Mouse (Mus musculus) kidney, embryonic 15.5 days (tissue): ENCODE data around the gene Hic1. TPM values are rescaled to one million over a fixed set of nuclear protein-coding genes. Genes with fewer than 3 reads are reported as not detected.
A peak's percentile ranks its signal among the peaks of the same experiment; 100 is the strongest.

Source experiments
- ATAC-seq: fragments of 200-750 bp; cut with Nextera tagmentation; replicated peaks from 2 replicates; pipeline ENCODE4 v1.8.0; 2017; ENCODE audit warnings: moderate TSS enrichment; ENCODE audit not compliant: low FRiP score
- H3K27ac ChIP-seq: fragments of 300-500 bp; sonication (generic); 2 replicates; pipeline ENCODE4 v1.5.1; 2015; ENCODE audit warnings: mild to moderate bottlenecking, inconsistent platforms
- H3K27me3 ChIP-seq: fragments of 300-500 bp; sonication (generic); 2 replicates; pipeline ENCODE4 v1.6.1; 2015; ENCODE audit warnings: inconsistent platforms
- H3K36me3 ChIP-seq: fragments of 300-500 bp; sonication (generic); 2 replicates; pipeline ENCODE4 v1.6.1; 2015; ENCODE audit warnings: inconsistent platforms
- H3K4me1 ChIP-seq: fragments of 300-500 bp; sonication (generic); 2 replicates; pipeline ENCODE4 v1.6.1; 2015; ENCODE audit warnings: inconsistent platforms
- H3K4me2 ChIP-seq: fragments of 300-500 bp; sonication (generic); 2 replicates; pipeline ENCODE4 v1.6.1; 2015; ENCODE audit warnings: moderate library complexity, mild to moderate bottlenecking, inconsistent platforms
- H3K4me3 ChIP-seq: fragments of 300-500 bp; sonication (generic); replicated peaks from 2 replicates; pipeline ENCODE4 v1.5.1; 2015; ENCODE audit warnings: mild to moderate bottlenecking, inconsistent platforms
- H3K9ac ChIP-seq: fragments of 300-500 bp; sonication (generic); 2 replicates; pipeline ENCODE4 v1.6.1; 2015; ENCODE audit warnings: mild to moderate bottlenecking, inconsistent platforms
- H3K9me3 ChIP-seq: fragments of 300-500 bp; sonication (generic); replicated peaks from 2 replicates; pipeline ENCODE4 v1.6.1; 2016; ENCODE audit warnings: inconsistent platforms
- WGBS: fragments of 180-500 bp; shearing (Covaris S2); methylation state at CpG from one replicate; pipeline ENCODE4 v1.1.7; 2015; ENCODE audit warnings: mixed read lengths; 5-methylcytosine and 5-hydroxymethylcytosine counted together
- microRNA counts: library from miRNA; unstranded; fragments of <30 nt; microRNA quantifications from one replicate; lab custom pipeline; 2016
- microRNA-seq: library from miRNA; unstranded; fragments of <30 nt; microRNA quantifications from one replicate; pipeline ENCODE4, GENCODE M21; 2016
- polyA plus RNA-seq: library from polyadenylated mRNA; unstranded; fragments of >200 nt; fragmentation: Nextera tagmentation; extraction: Ambion mirVana; gene quantifications from 2 replicates; pipeline ENCODE4 v1.2.1, GENCODE M21; 2015

Gene Hic1
- polyA plus RNA-seq, 1 experiment from 2014 or later = 25.9 TPM

DNA sequence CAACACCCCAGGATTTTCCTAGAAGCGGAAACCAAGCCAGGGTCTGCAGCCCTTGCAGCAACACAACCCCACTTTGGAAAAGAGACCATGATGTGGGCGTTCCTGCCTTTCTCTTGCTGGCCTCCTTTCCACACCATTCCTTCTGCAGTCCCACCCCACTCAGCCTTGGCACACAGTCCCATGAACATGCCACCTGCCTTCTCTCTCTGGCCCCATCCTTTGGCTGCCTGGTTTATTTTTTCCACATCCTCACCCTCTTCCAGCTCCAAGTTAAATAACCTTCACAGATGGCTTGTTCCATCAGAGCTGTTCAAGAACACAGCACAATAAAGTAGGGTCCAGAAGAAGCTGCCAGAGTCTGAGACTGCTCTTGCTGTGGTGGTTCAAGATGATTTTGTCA lies 50.0 kb downstream of the Hic1 start:
- Histone ChIP-seq H3K27ac (no peak overlapping the region), H3K36me3 (no peaks in the 10 kb centered on the region), H3K27me3 (no peaks in the 10 kb centered on the region), H3K4me2 (no peak overlapping the region), H3K4me1 (peaks cover 9% of the 10 kb centered on the region), H3K4me3 (no peak overlapping the region), H3K9ac (no peak overlapping the region), H3K9me3 (no peaks in the 10 kb centered on the region)
- no peak for ATAC-seq
- 94% methylated on average over 2 of the region's 2 CpGs for WGBS

DNA sequence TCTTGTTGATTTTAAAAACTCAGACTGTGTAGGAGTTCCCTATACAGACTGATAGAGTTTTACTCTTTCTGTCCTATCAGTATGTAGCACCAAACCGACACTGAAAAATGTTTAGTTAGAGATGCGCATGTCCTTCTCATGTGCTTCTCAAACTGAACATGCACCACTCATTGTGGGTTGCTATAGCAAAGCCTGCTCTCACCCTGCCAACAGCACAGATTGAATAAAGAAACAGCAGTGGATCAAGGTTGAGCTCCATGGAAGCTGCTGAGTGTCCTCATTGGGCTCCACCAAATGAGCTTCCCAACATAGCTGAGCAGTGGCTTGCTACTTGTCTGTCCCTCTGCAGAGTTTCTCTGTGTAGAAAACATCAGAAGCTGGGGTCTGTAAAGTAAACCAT lies 51.2 kb downstream of the Hic1 start:
- H3K4me1 ChIP-seq = peaks cover 9% of the 10 kb centered on the region
- no peak overlapping the region for H3K27ac ChIP-seq
- no peak overlapping the region for H3K4me2 ChIP-seq
- no peaks in the 10 kb centered on the region for H3K27me3 ChIP-seq
- no peak overlapping the region for H3K4me3 ChIP-seq
- no peaks in the 10 kb centered on the region for H3K9me3 ChIP-seq
- 78% methylated on average over 2 of the region's 2 CpGs for WGBS
- no peaks in the 10 kb centered on the region for H3K36me3 ChIP-seq
- H3K9ac ChIP-seq = no peak overlapping the region
- ATAC-seq = no peak

DNA sequence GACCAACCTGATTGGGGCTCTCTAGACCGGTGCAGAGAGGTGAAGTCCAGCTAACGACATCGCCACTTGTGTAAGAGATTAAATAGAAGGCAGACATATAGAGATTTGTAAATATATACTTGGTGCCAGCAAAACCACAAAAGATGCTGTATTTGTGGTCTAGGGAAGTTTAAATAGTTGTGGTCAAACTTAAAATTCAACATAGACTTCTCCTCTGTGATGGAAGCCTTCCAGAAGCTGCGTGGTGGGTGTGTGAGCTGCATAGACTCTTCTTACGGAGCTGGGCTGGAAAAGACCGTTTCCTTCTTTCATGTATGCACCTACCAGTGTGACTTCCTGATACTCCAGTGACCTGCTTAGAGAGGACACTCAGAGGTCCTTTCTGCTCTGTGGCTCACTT lies 52.9 kb downstream of the Hic1 start:
- Histone ChIP-seq H3K4me3 (no peak overlapping the region), H3K27ac (no peak overlapping the region), H3K4me2 (no peak overlapping the region), H3K27me3 (no peaks in the 10 kb centered on the region), H3K36me3 (no peaks in the 10 kb centered on the region), H3K4me1 (peaks cover 9% of the 10 kb centered on the region), H3K9me3 (no peaks in the 10 kb centered on the region), H3K9ac (no peak overlapping the region)
- ATAC-seq = no peak
- WGBS = 80% methylated on average over 6 of the region's 6 CpGs

MicroRNAs within 50 kb of the gene (microRNA counts, 519-probe panel; counts per million panel counts)
- microRNA mmu-miR-132 (lab: Ali Mortazavi, UCI) = 2,899 counts per million, percentile 75 among the panel's probes with 10 or more counts
- 31.7 counts per million for microRNA mmu-miR-212 (lab: Ali Mortazavi, UCI)

Small RNA genes lying within 50 kb of the gene (microRNA-seq; reads per million reads assigned to microRNA genes)
- gene Mir132 (411 reads per million, percentile 72 among the genes with 10 or more reads in this experiment), gene Mir212 (41.6 reads per million, percentile 47 among the genes with 10 or more reads in this experiment)

Other genes with a start within 250 kb of the Hic1 start
- 17.5 and 18.2 TPM in 2 replicates for gene Smg6, start 243.7 kb downstream of the Hic1 start, polyA plus RNA-seq
- gene Srr, start 243.6 kb downstream of the Hic1 start, polyA plus RNA-seq = 23.5 and 24.4 TPM in 2 replicates
- gene Ovca2, start 9.3 kb upstream of the Hic1 start, polyA plus RNA-seq = 25.3 and 27.0 TPM in 2 replicates
- gene Dph1, start 21.7 kb upstream of the Hic1 start, polyA plus RNA-seq = 24.6 and 26.3 TPM in 2 replicates
- gene Rtn4rl1, start 24.3 kb upstream of the Hic1 start, polyA plus RNA-seq = 3.4 and 3.6 TPM in 2 replicates
- gene Rpa1, start 178.8 kb upstream of the Hic1 start, polyA plus RNA-seq = 123 and 128 TPM in 2 replicates
- 14.6 and 15.2 TPM in 2 replicates for gene Smyd4, start 178.9 kb upstream of the Hic1 start, polyA plus RNA-seq